Mouse (Mus musculus) right cerebral cortex, adult 2 months (tissue): ENCODE data around the gene Cpne4.

ENCODE experiments used
- DNase-seq, 2 experiments: peaks; one replicate each; pipeline ENCODE4 v3.0.0; 2021 to 2022; ENCODE audit warnings: low spot score in 2 of 2

The Cpne4 gene

DNA sequence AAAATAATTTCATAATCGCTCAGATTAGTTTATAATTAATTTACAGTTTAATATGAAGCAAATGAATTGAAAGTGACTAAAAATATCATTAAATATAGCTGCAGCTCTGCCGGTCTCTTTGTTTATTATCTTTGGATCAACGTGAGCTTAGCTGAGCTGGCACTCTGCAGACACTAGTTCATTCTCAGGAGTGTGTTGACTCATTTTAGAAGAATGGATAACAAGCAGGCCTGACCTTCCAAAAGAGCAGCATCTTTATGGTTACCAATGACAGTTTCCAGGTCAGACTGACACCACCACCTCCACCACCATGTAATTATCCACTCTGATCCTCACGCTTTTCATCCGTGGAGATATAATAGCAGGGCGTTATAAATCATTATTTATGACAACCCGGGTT lies 498.9 kb downstream of the Cpne4 start:
- DNase-seq, result no peak

DNA sequence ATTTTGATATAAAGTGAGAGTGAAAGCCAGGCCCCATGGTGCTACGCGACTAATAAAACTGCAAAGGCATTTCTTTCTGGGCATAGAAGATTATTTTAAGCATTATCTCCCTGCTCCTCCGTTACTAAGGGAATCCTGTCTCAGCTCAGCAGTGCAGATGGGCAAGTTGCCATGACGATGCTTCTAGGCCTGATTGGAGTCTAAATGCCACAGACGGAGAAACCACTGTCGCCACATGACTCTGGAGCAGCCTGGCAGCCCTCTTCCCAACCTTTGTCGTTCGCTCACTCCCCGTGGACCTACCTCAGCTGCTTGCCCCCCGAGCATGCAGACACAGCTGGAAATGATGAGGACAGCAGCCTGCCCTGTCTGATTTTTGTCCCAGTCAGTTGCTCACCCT lies 501.3 kb downstream of the Cpne4 start:
- DNase-seq, result peak; percentile 77 to 79

DNA sequence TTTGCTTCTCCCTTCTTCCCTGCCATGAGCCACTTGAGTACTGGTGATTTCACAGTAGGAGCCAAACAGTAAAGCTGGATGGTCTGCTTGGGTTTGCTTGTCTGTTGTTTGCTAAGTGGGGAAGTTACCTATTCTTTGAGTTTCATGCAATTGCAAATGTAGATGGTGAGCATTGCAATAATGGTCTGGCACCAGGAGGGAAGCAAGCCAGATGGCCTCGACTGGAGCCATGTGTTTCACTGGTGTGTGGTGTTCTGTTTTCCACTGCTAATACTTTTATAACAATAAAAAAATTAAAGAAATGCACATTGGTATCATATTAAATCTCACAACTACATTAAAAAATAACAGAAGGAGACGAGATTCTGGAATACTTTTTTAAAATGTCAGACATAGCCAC lies 502.6 kb downstream of the Cpne4 start:
- DNase-seq, result no peak

DNA sequence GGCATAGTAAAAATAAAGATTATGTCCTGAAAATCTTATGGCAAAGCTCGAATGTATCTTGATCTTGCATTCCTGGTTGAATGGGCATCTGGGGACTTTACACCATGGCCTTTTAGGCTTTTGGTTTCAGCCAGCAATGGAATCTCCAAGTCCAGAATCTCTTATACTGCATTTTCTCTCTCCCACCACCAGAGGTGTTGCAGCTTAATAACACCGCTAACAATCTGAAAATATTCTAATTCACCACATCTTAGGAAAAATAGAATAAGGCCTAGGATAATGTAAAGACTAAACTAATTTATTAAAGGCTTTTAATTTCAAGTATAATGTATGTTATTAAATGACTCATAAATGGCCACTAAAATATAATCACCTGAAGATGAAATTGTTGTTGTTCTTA lies 503.2 kb downstream of the Cpne4 start:
- no peak for DNase-seq

DNA sequence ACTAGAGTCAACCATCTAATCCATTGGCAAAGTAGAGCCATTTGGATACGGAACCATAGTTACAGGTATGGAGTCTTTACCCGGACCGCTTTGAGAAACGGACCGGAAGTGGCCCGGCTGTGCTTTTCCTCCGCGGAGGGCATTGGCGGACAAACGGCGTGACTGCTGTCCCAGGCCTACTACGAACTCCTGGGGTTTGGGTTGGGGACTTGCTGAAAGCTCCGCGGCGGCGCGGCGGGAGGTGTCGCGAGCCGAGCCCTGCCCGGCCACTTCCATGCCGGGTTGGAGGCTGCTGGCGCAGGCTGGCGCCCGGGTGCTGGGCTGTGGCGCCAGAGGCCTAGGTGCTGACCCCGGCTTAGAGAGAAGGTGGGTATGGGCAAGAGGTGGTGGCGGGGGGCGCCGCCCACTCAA lies 506.1 kb downstream of the Cpne4 start, which contains the start of gene Mrpl3:
TSS of gene Mrpl3 (plus strand) at position 93 of the 411 bp plus-strand sequence.
- DNase-seq, result peak; percentile 88 to 89

DNA sequence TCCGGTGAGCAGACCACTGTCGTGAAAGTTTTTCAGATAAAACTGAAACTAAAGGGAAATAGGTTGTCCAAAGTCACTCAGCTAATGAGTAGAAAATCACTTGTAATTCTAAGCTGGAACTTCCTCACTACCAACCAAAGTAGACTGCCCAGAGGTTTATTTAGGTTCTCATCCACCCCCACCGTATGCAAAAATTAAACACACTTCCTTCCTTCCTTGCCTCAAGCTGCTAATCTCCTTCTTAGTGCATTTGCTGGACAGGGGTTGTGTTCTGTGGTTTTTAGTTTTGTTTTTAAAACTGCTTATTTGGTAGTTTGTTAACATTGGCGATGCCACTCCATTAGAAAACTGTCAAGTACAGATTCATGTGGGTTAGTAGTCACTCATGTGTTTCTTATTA lies 506.7 kb downstream of the Cpne4 start:
- no peak for DNase-seq

DNA sequence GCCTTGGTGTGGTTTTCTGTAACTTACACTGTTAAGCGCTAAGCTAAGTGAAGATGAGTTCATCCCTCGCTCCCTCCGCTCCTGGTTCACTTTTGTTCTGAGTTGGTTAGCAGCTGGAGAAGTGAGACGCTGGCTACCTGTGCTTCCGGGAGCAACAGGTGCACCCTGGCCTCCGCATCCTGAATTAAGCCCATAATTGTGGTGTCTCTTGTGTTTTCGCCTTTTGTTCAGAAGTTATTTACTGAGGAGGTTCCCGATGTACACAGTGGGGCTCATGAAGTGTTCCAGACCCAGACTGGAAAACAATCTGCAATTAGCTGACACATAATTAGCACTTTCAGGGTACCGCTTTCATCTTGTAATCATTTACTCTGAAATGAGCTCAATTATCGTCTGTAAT lies 522.0 kb downstream of the Cpne4 start:
- DNase-seq, result no peak

DNA sequence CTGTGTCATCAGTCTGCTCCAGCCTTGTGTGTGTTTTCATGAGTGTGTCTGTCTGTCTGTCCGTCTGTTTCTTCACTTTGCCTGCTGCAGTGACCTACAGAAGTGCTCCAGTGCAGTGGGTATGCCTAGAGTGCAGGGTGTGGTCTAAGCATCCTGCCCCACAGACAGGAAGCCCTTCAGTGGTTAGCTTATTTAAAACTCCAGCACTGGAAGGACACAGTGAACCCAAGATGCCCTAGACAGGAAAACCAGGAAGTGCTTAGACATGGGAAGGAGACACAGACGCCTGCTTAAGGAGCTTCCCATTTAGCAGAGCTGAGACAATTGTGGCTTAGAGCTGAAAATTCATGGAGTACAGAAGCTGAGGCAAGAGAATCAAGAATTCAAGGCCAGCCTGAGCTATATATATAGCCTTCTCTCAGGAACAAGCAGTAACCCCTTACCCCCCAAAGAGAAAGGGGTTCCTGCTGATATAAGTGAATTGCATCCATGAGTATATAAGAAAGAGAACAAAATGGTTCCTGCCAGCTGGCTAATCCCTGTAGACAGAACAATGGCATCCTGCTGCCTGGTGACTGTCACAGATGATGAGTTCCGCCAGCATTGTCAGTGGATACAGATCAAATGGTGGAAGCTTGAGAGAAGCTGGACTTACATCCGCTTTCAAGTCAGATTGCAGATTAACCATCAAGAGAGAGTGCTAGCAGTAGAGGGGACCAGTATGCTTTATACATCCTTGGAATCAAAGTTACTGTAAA lies 526.1 kb downstream of the Cpne4 start:
- DNase-seq, result no peak

DNA sequence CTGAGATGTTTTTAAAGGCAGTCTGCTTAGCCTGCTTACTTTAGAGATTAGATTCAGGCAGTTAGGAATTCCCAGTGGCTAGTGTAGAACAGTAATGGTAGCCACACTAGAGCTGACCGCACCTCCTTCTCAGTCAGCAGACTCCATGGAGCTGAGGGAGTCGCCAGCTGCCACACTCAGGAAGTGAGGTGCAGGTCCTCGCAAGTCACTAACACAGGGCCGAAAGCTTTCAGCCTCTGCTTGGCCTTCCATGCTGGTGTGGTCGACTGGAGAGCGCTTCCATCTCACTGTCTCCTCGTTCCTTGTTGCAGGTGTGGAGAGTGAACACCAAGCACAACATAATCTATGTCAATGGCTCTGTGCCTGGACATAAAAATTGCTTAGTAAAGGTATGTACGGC lies 527.8 kb downstream of the Cpne4 start:
- DNase-seq, result no peak

DNA sequence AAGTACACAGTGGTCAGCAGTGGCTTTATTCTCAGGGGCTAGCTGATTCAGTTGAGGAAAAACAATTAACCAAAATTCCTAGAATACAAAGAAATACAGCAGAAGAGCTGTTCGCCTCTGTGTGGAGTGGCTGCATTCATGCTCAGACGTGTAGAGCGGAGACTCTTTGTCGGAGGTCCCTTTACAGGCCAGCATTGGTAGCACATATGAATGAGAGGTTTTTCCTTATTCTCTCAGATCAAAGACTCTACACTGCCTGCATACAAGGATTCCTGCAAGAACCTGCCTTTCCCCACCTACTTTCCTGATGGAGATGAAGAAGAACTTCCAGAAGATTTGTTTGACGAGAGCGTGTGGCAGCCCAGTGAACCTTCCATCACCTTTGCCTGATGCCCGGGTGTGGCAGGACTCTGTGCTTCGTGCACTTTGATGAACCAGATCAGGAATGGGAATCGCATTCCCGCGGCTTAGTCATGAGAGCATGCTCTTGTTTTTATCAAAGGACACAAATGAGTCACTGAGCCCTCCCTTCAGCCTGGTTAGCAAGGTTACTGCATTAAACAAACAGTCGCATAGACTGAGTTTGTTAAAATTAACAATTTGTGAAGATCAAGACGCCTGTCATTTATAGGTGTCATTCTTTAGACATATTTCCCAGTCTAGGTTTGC lies 529.8 kb downstream of the Cpne4 start:
- DNase-seq, result no peak

DNA sequence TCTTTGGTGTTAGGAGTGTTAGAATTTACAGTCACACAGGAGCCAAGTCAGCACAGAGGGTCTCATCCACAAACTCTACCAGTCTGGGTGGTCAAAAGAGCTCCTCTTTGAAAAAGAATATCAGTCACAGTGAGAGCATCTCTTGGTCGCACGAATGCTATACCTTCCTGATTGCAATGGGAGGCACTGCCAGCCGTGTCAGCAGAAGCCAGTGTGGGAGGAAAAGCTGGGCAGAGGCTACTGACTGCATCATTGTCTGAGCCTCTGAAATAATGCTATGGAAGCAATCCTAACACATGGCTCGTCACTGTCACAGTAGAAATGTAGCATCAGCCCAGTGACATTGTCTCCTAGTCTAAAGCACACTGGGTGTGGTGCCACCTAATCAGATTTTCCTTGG lies 531.4 kb downstream of the Cpne4 start:
- DNase-seq, result no peak

DNA sequence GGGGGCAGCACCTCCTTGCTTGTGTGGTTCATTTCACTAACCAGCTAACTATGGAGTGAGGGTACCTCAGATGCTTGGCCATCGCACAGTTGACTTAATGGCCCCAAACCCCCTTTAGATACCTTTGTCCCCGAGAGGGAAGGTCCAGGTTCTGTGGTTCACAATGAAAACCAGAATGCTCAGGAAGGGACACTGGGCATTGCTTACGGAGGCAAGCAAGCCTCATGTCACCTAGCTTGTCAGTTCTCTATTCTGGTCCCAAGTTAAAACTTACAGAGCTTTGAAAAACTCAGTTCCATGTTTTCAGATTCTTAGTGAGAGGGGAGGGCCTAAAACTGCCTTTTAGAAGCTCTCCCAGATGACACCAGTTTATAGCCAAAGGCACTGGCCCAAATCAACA lies 533.2 kb downstream of the Cpne4 start:
- no peak for DNase-seq
